Mouse (Mus musculus): ENCODE measurements around the gene Tmem184c.

Tmem184c gene

GRCm38 (mm10) chr8:77610374-77610969 lies at the start of gene Tmem184c:
Tmem184c (minus strand) TSS chr8:77610698.
- peak; percentile 97 for DNase-seq

DNA sequence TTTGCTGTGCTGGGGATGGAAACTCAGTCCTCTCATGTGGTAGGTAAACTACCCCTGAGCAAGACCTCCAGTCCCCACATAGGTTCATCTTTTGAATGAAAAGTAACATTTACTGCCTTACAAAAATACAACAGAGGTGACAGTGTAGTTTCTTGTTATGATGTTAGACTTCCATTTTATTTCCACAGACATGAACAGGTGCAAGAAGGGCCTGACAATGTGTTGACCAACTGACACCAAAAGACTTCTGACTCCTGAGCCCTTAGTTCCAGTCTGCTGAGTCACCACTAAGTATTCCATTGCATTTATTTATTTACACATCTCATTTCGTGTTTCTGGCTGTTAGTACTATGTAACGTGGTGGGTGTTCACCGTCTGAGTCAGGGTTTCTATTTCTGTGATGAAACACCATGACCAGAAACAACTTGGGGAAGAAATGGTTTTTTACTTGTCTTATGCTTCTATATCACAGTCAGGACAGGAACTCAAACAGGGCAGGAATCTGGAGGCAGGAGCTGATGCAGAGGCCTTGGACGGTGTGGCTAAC lies 49.1 kb upstream of the Tmem184c start:
- DNase-seq: no peak

GRCm38 (mm10) chr8:77658356-77658755 lies 47.9 kb upstream of the Tmem184c start:
- no peak for DNase-seq

DNA sequence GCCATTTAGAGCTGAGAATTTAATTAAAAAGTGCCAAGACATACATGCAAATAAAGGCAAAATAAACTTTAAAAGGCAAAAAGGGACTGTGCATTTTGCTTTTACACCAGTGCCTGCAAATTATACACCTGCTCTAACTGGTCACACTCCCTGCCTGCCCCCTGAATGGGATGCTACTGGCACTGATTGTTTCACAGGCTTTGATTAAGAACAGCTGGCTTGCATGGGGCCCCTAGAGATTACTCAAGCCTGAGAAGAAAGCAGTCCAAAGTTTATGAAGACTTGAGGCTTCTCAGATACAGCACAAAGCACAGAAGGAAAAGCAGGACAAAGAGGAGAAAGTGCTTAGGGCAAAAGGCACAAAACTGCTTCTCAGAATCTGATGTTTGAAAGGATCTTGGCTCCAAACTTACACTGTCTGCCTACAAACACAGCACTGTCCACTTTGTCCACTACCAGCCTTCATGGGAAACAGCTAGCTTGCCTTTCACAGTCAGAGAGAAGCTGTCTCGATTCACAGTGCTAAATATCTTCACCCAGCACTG lies 40.2 kb upstream of the Tmem184c start:
- DNase-seq: no peak

DNA sequence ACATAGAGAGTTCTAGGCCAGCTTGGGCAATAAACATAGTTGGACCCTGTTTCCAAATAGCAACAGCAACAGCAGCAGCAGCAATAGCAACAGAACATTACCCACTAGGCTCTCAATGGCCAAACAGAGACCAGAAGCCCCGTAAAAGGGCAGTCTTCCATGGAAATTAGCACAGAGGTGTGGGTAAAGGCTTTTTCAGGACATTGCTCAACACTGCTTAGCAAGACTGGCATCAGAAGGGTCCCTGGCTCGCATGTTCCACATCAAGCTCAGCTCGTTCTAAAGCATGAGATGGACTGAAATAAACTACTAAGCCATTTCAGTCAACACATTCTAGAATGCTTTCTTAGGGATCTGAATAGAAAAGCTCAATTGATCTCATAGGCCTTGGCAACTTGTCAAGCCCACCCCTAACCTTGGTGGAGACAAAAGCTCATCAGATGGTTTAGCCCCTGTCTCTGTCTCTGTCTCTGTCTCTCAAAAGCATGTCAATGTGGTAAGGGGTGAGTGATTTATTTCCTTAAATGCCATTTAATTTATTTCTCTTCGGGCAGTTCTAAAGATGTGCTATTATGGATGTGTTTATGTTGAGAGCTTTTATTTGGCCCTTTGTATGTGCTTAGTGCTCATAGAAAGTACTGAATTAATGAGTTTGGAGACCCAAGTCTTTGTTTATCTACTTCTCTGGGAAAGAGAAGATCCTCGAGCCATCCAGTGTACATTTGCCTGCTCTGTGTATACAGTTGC lies 29.8 kb upstream of the Tmem184c start:
- DNase-seq: no peak

GRCm38 (mm10) chr8:77637593-77637992 lies 27.1 kb upstream of the Tmem184c start:
- no peak for DNase-seq

DNA sequence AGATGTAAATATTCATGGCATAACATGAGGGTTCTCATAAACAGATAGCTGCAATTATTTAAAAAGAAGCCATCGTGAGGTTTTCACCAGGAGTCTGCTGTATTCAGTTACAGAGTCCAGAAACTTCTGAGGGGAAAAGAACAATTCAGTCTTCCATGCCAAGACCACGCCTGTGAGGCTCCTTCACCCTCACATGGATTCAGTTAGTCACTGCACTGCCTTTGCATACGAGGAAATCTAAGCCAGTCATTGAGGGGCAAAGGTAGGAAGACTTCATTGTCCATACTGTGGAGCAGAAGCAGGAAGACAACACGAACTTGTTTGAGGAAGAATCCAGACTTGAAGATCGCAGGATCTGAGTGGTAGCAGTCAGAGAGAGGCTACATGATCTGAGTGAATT lies 23.5 kb upstream of the Tmem184c start:
- DNase-seq: no peak

DNA sequence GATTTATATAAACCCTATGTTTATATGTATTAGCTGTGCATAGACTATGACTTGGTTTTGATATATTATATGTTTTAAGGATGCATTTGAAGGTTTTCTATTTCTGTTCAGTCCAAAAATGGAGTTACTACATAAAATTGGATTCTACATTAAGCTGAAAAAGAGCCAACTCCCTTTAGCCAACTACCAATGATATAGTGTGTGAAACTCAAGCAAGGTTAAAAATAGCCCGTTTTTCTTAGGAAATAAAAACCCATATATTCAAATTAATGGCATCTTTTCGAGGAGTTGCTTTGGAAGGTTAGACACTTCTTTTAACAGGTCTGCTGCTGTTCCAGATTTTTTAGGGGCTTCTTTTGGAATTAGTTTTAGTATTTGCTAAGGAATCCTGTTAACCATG lies 22.7 kb upstream of the Tmem184c start:
- no peak for DNase-seq

DNA sequence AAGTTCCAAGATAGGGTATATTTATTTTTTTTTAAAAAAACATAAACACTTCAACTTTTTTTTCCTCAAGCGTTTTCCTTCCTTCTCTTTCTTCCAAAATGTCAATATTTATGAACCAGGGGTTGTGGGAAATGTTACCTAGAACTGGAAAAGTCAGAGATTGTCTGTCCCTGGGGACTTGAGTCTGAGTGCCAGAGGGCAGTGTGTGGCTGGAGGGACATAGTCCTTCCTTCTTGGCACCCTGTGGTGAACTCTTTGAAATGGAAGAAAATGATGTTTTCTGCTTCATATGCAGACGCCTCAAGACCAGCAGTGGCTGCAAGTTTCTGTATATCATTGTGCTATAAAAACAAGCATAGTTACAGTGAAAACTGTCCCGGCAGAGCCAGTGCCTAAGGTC lies 20.2 kb upstream of the Tmem184c start:
- DNase-seq: peak in 1 of 2 experiments; percentile 8

DNA sequence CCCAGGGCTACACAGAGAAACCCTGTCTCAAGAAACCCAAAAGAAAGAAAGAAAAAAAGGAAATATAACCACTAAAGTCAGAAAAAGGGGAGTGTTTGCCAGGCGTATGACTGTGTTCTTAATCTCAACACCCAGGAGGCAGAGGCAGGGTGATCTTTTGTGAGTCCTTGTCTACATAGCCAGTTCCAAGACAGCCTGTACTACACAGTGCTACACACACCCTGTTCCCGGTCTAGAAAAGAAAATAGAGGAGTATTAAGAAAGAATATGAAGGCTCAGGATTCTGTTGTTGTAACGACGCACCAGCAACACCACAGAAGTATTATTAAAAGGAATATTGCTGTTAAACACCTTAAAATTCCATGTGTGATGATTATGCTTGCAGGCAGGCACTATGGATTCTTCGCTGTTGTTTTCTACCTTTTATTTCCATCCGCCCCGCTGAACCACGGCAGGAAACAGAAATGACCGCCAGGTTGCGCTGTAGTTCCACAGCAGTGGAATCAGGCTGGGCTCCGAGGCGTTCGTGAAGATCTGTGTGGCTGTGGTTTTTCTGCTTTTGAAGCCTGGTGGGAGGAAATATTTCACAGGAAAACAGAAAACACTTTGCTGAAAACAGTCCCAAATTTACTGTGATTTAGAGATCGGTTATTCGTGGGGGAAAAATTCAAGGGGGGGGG lies 19.5 kb upstream of the Tmem184c start:
- peak; percentile 69 to 92 for DNase-seq

DNA sequence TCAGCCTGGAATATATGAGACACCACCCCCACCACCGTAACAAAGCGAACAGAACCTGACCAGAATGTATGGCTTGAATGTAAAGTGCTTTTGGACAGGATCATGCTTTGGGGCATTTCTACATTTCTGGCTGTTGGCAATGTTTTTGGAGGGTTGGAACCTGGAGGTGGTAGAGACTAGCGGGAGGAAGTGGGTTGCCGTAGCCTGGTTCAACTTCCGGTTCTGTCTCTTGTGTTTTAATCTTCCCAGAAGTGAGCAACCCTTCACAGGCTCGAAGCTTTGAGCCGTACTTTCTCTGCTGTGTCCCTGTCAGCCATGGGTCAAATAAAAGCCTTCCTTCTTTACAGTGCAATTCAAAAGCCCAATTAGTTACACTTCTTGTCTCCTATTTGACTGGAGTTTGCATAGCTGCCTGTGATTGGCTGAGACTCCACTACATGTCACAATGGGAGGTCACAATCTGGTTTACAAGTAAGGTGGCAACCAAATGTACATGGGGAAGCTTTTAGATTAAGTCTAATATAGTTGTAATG lies 13.2 kb upstream of the Tmem184c start:
- DNase-seq: no peak

DNA sequence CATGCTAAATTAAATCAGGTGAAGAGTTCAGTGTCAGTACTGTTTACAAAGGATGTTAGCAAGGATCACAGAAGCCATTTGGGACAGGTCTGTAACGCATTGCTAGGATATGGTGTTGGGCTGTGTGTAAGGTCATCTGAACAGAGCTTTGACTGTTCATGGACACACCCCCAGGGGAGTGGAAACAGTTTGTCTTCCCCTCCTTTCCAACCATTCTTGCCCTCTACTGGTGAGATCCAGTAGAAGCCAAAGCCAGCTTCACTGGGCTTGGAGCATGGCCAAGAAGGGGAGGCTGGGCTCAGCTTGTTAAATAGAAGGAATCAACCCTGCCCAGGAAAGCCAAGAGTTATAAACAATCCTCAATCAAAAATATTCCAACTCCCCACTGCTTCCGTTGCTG lies 7.4 kb upstream of the Tmem184c start:
- peak; percentile 56 to 71 for DNase-seq

GRCm38 (mm10) chr8:77609621-77610020 lies 877 bp downstream of the Tmem184c start:
- DNase-seq: no peak

DNA sequence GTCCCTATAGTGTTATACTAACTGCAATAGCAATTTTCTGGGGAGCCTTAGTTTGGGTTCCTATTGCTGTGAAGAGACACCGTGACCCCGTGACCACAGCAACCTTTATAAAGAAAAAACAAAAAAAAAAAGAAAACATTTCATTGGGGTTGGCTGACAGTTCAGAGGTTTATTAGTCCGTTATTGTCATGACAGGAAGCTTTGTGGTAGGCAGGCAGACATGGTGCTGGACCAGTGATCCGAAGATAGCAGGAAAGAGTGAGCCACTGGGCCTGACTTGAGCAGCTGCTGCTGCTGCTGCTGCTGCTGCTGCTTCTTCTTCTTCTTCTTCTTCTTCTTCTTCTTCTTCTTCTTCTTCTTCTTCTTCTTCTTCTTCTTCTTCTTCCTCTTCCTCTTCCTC lies 26.3 kb downstream of the Tmem184c start:
- no peak for DNase-seq

DNA sequence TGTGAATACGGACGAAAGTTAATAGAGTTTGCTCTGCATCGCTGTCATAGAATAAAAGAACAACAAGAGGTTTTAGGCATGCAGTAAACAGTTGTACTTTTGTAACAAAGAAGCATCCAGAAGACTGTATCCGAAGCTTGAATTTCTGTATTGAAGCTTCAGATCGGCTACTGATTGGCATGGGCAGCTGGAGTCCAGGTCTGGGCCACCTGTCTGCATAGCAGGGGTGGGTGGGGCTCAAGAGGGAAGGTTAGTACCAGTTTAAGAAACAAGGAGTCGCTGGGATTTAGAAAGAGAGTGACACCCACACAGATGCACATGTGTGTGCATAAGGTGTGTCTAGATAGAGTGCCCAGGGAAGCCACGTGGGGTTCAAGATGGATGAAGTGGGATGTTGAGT lies 32.8 kb downstream of the Tmem184c start:
- DNase-seq: no peak

DNA sequence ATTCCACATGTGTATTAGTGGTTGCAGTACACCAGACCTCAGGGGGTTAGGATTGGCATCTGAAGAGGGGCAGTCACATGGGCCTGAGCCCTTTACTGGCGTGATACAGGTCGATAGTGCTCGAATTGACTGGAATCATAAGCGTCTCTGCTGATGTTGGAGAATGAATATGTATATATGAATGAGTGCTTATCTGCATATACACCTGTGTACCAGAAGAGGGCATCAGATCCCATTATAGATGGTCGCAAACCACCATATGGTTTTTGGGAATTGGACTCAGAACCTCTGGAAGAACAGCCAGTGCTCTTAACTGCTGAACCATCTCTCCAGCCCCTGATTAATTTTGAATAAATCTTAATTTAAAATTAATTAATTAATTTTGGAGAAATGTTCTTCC lies 36.3 kb downstream of the Tmem184c start:
- DNase-seq: no peak

- no peak for DNase-seq
These were observed 49.1 kb downstream of the Tmem184c start for GRCm38 (mm10) chr8:77561441-77561840.

DNA sequence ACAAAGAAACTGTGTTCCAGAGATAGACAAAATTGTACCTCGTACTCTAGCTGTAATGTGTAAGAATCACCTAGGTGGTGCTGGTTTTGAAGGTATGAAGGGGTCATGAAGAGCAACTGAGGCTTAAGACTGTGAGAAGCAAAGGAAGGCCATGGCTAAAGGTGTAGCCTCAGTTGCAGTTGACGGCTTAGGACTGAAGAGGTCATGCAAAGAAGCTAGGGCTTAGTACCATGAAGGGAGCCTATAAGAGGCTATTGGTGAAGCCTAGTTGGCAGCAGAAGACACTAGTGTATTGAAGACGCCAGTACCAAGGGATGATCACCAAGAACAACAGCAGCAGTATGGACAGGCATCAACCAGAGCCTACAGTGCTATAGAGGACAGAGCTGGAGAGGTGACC lies 58.0 kb downstream of the Tmem184c start:
- no peak for DNase-seq

DNA sequence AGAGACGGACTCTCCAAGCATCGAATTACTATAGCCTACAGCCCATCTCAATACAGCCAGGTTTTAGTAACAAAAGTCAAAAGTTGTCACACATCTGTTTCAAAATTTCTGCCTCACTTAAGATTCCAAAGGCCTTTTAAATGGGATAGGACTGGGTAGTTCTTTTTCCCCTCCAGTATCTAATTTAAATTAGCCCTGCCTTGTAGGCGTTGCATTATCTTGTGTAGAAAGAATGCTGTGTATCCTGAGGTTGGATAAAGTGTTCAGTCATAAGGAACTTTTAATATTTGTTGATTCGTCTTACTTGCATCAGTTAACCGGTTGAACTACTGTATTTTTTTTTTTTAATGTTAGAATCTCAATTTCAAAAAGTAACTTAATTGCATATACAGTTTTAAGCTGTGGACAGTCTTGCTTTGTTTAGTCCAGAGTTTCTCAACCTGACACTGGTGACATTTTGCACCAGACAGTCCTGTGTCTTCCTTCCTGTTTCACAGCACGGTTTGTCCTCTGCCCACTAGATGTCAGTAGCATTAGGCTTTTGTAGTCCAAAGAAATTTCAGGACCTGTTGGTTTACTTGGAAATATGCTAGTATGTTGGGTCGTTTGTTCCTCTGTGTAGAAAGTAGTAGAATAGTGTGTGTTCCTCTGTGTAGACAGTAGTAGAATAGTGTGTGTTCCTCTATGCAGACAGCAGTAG lies 60.5 kb downstream of the Tmem184c start:
- DNase-seq: peak; percentile 61 to 63

DNA sequence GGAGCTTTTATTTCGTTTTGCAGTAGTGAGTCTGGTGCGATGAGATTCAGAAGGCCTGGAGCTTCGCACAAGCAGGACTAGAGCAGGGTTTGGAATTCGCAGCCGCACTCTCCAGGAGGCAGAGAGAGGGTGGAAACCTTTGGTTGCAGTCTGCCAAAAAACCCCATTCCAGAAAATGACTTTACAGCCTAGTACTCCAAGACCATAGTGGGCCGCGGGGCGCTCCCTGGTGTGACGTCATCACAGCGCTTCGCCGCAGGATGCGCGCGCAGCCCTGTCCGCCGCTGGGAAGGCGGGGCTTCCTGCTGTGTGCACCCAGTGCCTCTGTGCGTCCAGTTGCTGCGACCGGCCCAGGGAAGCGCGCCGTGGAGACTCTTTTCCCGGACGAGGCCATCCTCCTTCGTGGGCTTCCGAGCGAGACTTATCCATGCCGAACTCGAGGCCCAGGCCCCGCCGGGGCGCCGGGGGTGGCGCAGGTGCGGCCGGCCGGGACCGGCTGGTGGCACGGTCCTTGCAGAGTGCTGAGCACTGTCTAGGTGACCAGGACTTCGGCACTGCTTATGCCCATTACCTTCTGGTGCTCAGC lies 61.3 kb downstream of the Tmem184c start, which contains the start of gene Prmt9:
Prmt9 (plus strand) TSS at position 277 of the 586 bp plus-strand sequence.
- peak; percentile 93 to 96 for DNase-seq

All from kidney, postnatal 36 days (tissue).